Mouse (Mus musculus) cerebellum, adult 2 months (tissue): ENCODE measurements at regions not wholly inside any gene's neighbourhood (a gene's known extent, or its start where the extent isn't known, plus 50 kb on each side); places are given as distances from the start of the nearest gene placed in this dataset.

Experiments used
- CTCF ChIP-seq: fragments of 200-500 bp; IDR thresholded peaks from 2 replicates; pipeline ENCODE4 v1.5.1; 2011; ENCODE audit warnings: low read depth, mild to moderate bottlenecking, control low read depth, low read length, moderate library complexity, borderline replicate concordance; ENCODE audit not compliant: insufficient read depth
- POLR2A ChIP-seq: fragments of 200-500 bp; IDR thresholded peaks from 2 replicates; pipeline ENCODE4 v1.6.1; 2011; ENCODE audit warnings: low read length, control low read depth, borderline replicate concordance; ENCODE audit not compliant: insufficient read depth

DNA sequence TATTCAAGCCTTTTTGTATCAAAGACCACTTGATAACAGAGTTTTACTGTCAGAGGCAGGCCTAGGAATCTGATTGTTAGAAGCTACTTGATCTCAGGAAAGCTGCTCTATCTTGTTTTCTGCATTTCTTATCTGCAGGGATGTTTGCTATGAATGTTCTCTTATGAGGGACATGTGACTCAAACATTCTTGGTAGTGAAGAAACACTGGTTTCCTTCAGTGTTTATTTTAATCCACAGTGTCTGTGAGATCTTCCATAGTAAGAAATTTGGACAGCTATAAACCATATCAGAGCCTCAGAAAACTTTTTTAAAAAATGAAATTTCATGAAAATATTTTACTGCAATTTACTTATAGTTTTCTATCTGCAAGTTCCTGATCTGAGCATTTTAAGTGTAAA is 307.8 kb upstream of the Klf6 start:
- TF ChIP-seq POLR2A = no peak
- no peak for TF ChIP-seq CTCF
